Mouse (Mus musculus) neural tube, embryonic 13.5 days (tissue): ENCODE data around the gene Itgbl1. TPM values are rescaled to one million over a fixed set of nuclear protein-coding genes. Genes with fewer than 3 reads are reported as not detected.
A peak's percentile ranks its signal among the peaks of the same experiment; 100 is the strongest.

ENCODE experiments used
- ATAC-seq: fragments of 200-750 bp; cut with Nextera tagmentation; 2 replicates; pipeline ENCODE4 v1.8.0; 2017; ENCODE audit warnings: low read depth, mild to moderate bottlenecking, moderate TSS enrichment, moderate library complexity
- H3K27ac ChIP-seq: fragments of 300-500 bp; sonication (generic); replicated peaks from 2 replicates; pipeline ENCODE4 v1.5.1; 2015; ENCODE audit warnings: moderate library complexity, mild to moderate bottlenecking, inconsistent platforms
- H3K27me3 ChIP-seq: fragments of 300-500 bp; sonication (generic); 2 replicates; pipeline ENCODE4 v1.6.1; 2015; ENCODE audit warnings: mild to moderate bottlenecking, inconsistent platforms
- H3K36me3 ChIP-seq: fragments of 300-500 bp; sonication (generic); 2 replicates; pipeline ENCODE4 v1.6.1; 2015; ENCODE audit warnings: mild to moderate bottlenecking, inconsistent platforms
- H3K4me1 ChIP-seq: fragments of 300-500 bp; sonication (generic); replicated peaks from 2 replicates; pipeline ENCODE4 v1.6.1; 2015; ENCODE audit warnings: inconsistent platforms
- H3K4me2 ChIP-seq: fragments of 300-500 bp; sonication (generic); 2 replicates; pipeline ENCODE4 v1.6.1; 2015; ENCODE audit warnings: inconsistent platforms, mild to moderate bottlenecking, moderate library complexity
- H3K4me3 ChIP-seq: fragments of 300-500 bp; sonication (generic); 2 replicates; pipeline ENCODE4 v1.5.1; 2015; ENCODE audit warnings: mild to moderate bottlenecking, inconsistent platforms
- H3K9ac ChIP-seq: fragments of 300-500 bp; sonication (generic); 2 replicates; pipeline ENCODE4 v1.6.1; 2015; ENCODE audit warnings: moderate library complexity, mild to moderate bottlenecking, inconsistent platforms
- H3K9me3 ChIP-seq: fragments of 300-500 bp; sonication (generic); 2 replicates; pipeline ENCODE4 v1.6.1; 2016; ENCODE audit warnings: inconsistent platforms
- whole genome bisulfite sequencing: fragments of 180-500 bp; shearing (Covaris S2); methylation state at CpG from one replicate; pipeline ENCODE4 v1.1.7; 2015; 5-methylcytosine and 5-hydroxymethylcytosine counted together
- polyA plus RNA-seq: library from polyadenylated mRNA; unstranded; fragments of >200 nt; fragmentation: Nextera tagmentation; extraction: Ambion mirVana; gene quantifications from 2 replicates; pipeline ENCODE4 v1.2.1, GENCODE M21; 2015

The Itgbl1 gene
- polyA plus RNA-seq, 1 experiment from 2014 or later: 3.3 TPM

DNA sequence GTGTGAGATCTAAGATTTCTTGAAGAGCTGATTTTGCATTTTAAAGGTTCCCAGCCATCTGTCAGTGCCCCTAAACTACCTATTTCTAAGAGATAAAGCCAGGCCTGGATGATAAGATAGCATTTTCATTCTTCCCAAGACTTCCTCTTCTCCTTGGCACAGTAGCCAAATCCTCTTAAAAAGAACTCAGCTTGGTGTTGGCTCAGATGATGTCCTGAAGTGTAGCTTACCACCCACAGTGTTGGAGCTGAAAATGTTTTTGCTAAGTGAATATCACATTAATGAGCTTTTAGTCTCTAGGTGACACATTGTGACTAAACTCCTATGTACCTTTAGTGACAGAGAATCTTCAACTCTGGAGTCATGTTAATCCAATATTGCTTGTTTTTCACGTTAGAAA lies 99.8 kb downstream of the Itgbl1 start:
- no peak overlapping the region for H3K27ac ChIP-seq
- no peak for ATAC-seq
- no peak overlapping the region for H3K9ac ChIP-seq
- no peaks in the 10 kb centered on the region for H3K9me3 ChIP-seq
- WGBS: 66% methylated on average over 1 of the region's 1 CpGs
- no peaks in the 10 kb centered on the region for H3K27me3 ChIP-seq
- H3K4me2 ChIP-seq: no peak overlapping the region
- H3K4me1 ChIP-seq: no peaks in the 10 kb centered on the region
- no peak overlapping the region for H3K4me3 ChIP-seq
- no peaks in the 10 kb centered on the region for H3K36me3 ChIP-seq

DNA sequence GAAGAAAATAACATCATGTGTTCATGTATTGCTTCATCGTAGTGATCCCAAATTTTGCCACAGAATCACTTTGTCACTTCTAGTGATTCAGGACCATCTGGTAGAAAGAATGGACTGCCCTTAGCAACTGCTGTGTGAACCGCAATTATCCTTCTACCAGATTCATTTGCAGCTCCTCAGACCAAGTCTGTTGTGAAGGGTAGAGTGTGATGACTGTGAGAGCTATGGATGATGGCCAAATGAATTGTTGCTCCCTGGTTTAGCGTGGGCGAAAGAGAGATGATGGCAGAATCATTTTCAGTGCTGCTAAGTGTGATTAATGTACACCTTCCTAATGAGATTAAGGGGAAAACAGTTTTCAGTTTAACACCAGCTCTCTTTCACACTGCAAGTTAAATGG lies 100.3 kb downstream of the Itgbl1 start:
- Histone ChIP-seq H3K9me3 (no peaks in the 10 kb centered on the region), H3K4me1 (no peaks in the 10 kb centered on the region), H3K27me3 (no peaks in the 10 kb centered on the region), H3K4me3 (no peak overlapping the region), H3K27ac (no peak overlapping the region), H3K9ac (no peak overlapping the region), H3K4me2 (no peak overlapping the region), H3K36me3 (no peaks in the 10 kb centered on the region)
- no peak for ATAC-seq
- 83% methylated on average over 4 of the region's 4 CpGs for WGBS

DNA sequence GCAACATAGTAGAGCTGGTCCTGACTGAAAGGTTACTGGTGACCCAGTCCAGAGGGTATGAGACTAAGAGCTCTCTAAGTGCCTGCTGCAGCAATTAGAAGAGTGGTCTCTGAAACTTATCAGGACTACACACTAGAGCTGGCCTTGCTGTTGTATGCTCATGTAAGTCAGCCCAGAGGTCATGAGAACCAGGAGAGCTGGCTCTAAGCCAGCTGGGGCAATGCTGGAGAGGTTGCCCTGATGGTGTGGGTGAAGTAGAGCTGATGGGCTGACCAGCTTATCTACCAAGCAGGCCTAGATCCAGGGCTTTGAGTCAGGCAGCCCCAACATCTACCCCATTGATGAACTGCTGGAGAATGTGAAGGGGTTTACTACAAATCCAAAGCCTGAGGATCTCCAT lies 142.0 kb downstream of the Itgbl1 start:
- no peaks in the 10 kb centered on the region for H3K4me1 ChIP-seq
- H3K27ac ChIP-seq: no peak overlapping the region
- H3K4me2 ChIP-seq: no peak overlapping the region
- ATAC-seq: no peak
- no peaks in the 10 kb centered on the region for H3K9me3 ChIP-seq
- H3K36me3 ChIP-seq: no peaks in the 10 kb centered on the region
- H3K4me3 ChIP-seq: no peak overlapping the region
- H3K9ac ChIP-seq: no peak overlapping the region
- no peaks in the 10 kb centered on the region for H3K27me3 ChIP-seq

DNA sequence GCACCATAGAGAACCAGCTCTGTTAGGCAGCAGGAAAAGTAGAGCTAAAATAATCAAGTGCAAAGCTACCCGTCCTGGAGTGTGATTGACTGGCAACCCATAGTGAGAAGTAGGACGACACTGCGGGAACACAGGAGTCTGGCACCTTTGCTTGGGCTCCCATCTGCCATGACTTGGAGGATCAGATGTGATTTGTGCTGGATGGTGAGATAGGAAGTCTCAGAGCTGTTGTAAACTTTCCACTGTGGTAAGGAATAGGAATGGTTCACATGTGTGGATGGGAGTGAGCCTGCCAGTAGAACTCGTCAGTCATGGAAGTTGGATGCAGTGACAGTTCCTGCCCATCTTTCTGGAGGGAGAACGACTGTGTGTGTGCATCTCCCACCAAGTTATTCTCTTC lies 177.9 kb downstream of the Itgbl1 start:
- no peaks in the 10 kb centered on the region for H3K4me1 ChIP-seq
- H3K27me3 ChIP-seq: no peaks in the 10 kb centered on the region
- H3K36me3 ChIP-seq: no peaks in the 10 kb centered on the region
- H3K4me3 ChIP-seq: no peak overlapping the region
- no peak overlapping the region for H3K27ac ChIP-seq
- no peak overlapping the region for H3K9ac ChIP-seq
- no peak for ATAC-seq
- 82% methylated on average over 5 of the region's 5 CpGs for WGBS
- no peaks in the 10 kb centered on the region for H3K9me3 ChIP-seq
- H3K4me2 ChIP-seq: no peak overlapping the region

DNA sequence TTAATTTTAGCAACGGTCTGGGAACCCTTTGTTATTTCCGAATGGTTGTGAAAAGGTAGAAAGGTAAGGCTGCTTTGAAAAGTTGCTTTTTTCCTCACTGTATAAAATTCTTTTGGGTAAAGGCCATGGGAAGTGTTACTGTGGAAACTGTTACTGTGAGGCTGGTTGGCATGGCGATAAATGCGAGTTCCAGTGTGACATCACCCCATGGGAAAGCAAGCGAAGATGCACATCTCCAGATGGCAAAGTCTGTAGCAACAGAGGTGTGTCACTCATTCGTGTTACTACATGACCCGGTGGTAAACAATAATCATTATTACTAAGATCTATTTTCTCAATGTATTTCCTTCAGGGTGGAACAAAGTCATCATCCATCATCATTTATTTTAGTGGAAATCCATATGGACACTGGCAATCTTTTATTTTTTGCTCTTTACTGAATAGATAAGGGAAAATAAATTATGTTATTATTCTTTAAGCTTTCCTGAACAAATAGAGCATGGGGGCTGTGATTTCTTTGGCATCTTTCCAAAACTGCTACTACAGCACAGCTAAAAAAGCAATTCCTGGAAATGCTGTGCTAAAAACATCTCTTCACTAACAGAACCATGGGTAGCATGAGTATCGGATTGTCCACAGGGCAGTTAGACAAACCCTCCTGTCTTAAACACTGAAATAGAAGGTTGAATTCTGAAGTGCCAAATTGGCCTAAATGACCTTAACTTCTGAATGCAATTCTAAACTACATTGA lies 184.1 kb downstream of the Itgbl1 start:
- WGBS: 51% methylated on average over 8 of the region's 8 CpGs
- Histone ChIP-seq H3K9ac (no peak overlapping the region), H3K4me2 (no peak overlapping the region), H3K4me1 (peaks cover 8% of the 10 kb centered on the region), H3K4me3 (no peak overlapping the region), H3K9me3 (no peaks in the 10 kb centered on the region), H3K27ac (no peak overlapping the region), H3K27me3 (no peaks in the 10 kb centered on the region), H3K36me3 (no peaks in the 10 kb centered on the region)
- peak; percentile 80 for ATAC-seq

GRCm38 (mm10) chr14:123864531-123864930 lies 204.8 kb downstream of the Itgbl1 start:
- Histone ChIP-seq H3K36me3 (no peaks in the 10 kb centered on the region), H3K9ac (no peak overlapping the region), H3K9me3 (no peaks in the 10 kb centered on the region), H3K4me2 (no peak overlapping the region), H3K4me3 (no peak overlapping the region), H3K27me3 (no peaks in the 10 kb centered on the region), H3K4me1 (0 out of 2 replicates have a peak, but pooled peaks cover 5% of the 10 kb centered on the region), H3K27ac (no peak overlapping the region)
- no peak for ATAC-seq
- 65% methylated on average over 1 of the region's 1 CpGs for WGBS

GRCm38 (mm10) chr14:123865779-123866726 lies 206.3 kb downstream of the Itgbl1 start:
- Histone ChIP-seq H3K4me3 (no peak overlapping the region), H3K36me3 (no peaks in the 10 kb centered on the region), H3K9ac (no peak overlapping the region), H3K27ac (no peak overlapping the region), H3K9me3 (no peaks in the 10 kb centered on the region), H3K27me3 (no peaks in the 10 kb centered on the region), H3K4me2 (no peak overlapping the region), H3K4me1 (0 out of 2 replicates have a peak, but pooled peaks cover 5% of the 10 kb centered on the region)
- ATAC-seq: no peak
- 44% methylated on average over 6 of the region's 6 CpGs for WGBS

- 93% methylated on average over 1 of the region's 1 CpGs for WGBS
- Histone ChIP-seq H3K27me3 (no peaks in the 10 kb centered on the region), H3K4me1 (no peaks in the 10 kb centered on the region), H3K4me3 (no peak overlapping the region), H3K4me2 (no peak overlapping the region), H3K36me3 (no peaks in the 10 kb centered on the region), H3K9ac (no peak overlapping the region), H3K9me3 (no peaks in the 10 kb centered on the region), H3K27ac (no peak overlapping the region)
- no peak for ATAC-seq
Measured at GRCm38 (mm10) chr14:123927903-123928302, 268.1 kb downstream of the Itgbl1 start.

GRCm38 (mm10) chr14:123966531-123966930 lies 306.8 kb downstream of the Itgbl1 start:
- 61% methylated on average over 2 of the region's 2 CpGs for WGBS
- Histone ChIP-seq H3K27me3 (no peaks in the 10 kb centered on the region), H3K9ac (no peak overlapping the region), H3K4me1 (no peaks in the 10 kb centered on the region), H3K27ac (no peak overlapping the region), H3K4me3 (no peak overlapping the region), H3K36me3 (no peaks in the 10 kb centered on the region), H3K4me2 (no peak overlapping the region), H3K9me3 (no peaks in the 10 kb centered on the region)
- no peak for ATAC-seq

DNA sequence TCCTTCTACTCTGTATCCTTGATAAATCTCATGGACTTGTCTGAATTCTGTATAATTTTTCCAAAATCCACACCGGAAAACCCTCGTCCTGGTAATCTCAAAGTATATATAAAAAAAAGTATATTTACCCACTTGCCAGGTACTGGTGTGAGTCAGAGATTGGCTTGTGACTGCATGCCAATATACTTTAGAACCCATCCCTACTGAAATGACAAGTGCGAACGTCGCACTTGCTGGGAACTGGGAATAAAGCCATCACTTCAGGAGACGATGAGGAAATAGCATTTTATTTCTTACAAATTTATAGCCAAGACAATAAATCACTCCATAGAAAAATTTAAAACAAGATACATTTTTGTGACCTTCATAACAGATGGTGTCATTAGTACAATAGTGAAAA lies 308.2 kb downstream of the Itgbl1 start:
- no peak overlapping the region for H3K9ac ChIP-seq
- H3K27ac ChIP-seq: no peak overlapping the region
- 82% methylated on average over 6 of the region's 6 CpGs for WGBS
- H3K4me3 ChIP-seq: no peak overlapping the region
- ATAC-seq: no peak
- H3K36me3 ChIP-seq: no peaks in the 10 kb centered on the region
- no peaks in the 10 kb centered on the region for H3K4me1 ChIP-seq
- H3K9me3 ChIP-seq: no peaks in the 10 kb centered on the region
- no peaks in the 10 kb centered on the region for H3K27me3 ChIP-seq
- no peak overlapping the region for H3K4me2 ChIP-seq

- 58% methylated on average over 2 of the region's 2 CpGs for WGBS
- no peak overlapping the region for H3K27ac ChIP-seq
- no peak overlapping the region for H3K9ac ChIP-seq
- H3K4me2 ChIP-seq: no peak overlapping the region
- no peaks in the 10 kb centered on the region for H3K36me3 ChIP-seq
- ATAC-seq: no peak
- H3K9me3 ChIP-seq: no peaks in the 10 kb centered on the region
- H3K4me3 ChIP-seq: no peak overlapping the region
- 0 out of 2 replicates have a peak, but pooled peaks cover 3% of the 10 kb centered on the region for H3K4me1 ChIP-seq
- no peaks in the 10 kb centered on the region for H3K27me3 ChIP-seq
Measured at GRCm38 (mm10) chr14:123990591-123991195, 330.9 kb downstream of the Itgbl1 start.
